Mouse (Mus musculus): Measurements from ENCODE around the gene Gm1123.
A peak's percentile ranks its signal among the peaks of the same experiment; 100 is the strongest.

Gm1123 gene

DNA sequence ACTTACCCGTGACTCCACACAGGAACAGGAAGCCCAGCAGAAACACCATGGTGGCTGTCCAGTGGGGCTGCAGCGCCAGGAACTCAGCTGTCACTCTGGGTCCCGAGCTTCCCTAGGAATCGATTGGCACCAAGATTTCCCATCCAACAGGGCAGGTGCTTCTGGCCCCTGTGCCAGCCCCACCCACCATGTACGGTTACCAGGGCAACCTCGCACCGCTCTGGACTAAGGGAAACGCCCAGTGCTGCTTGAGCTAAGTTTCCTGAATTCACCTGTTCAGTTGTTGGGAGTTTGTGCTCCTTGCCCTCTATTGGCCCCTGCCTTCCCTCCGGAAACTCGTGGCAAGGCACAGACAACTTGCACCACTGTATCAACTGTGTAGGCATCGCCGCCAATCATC, at the start of gene Gm1123:
Gm1123 (minus strand) TSS at position 141 of the 400 bp plus-strand sequence.
- DNase-seq: no peak

DNA sequence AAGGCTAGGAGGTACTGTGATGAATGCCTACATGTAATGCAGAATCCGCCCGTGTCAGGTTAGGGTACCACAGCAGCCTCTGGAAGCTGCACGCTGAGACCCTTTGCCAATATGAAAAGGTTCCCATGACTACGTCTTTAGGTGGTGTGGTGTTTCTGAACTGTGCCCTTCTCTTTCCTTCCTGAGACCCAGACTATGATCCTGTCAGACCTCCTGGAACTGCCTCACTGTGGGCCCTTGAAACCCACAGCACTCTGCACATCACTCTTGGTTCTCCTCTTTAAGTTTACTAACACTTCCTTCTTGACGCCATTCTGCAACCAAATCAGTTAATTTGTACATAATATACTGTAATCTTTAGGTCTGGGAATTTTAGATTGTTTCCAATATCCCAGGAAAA, 46.2 kb upstream of the Gm1123 start:
- no peak for DNase-seq

DNA sequence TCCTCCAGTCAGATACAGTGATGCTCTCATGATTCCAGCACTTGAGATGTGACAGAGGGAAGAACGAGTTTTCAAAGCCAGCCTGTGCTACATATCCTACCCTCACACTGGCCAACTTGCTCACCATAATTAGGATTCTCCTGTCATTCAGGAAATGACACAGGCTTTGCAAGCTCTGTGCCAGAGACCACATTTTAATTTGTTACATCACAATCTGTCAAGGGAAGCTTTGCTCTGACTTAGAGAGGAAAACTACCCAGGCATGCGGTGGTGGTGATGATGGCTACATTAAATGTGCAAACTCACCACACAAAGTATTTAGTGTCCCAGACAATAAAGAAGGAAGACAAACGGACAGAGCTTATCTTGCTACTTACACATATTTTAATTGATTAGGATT, 45.8 kb upstream of the Gm1123 start:
- DNase-seq: no peak

DNA sequence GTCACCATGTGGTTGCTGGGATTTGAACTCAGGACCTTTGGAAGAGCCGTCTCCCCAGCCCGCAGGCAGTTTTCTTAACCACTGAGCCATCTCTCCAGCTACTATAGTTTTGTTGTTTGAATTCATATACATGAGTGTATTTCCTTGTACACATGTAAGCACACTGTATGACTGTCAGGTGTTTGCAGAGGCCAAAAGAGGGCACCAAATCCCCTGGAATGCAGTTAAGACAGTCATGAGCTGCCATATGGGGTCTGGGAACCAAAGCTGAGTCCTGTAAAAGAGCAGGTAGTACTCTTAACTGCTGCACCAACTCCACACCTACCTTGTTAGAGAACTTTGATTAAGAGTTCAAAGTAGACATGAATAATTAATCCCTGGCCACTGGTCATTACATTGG, 45.1 kb upstream of the Gm1123 start:
- no peak for DNase-seq

DNA sequence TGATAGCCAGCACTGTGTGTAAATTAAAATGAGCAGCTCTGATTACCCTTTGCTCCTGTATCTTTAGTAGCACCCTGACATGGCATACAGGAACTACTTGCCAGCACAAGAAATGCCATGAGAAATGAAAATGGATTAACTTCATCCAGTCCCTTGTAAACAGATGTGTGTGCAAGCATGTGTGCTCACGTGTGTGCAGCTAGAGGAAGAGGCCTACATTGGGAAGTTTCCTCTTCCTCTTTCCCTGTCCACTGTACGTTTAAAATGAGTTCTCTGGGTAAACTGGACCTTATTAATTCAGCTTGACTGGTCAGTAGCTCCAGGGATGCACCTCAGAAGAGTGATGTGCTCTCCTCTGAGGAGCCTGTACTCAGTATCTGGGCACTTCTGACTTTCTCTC, 38.9 kb upstream of the Gm1123 start:
- no peak for DNase-seq

DNA sequence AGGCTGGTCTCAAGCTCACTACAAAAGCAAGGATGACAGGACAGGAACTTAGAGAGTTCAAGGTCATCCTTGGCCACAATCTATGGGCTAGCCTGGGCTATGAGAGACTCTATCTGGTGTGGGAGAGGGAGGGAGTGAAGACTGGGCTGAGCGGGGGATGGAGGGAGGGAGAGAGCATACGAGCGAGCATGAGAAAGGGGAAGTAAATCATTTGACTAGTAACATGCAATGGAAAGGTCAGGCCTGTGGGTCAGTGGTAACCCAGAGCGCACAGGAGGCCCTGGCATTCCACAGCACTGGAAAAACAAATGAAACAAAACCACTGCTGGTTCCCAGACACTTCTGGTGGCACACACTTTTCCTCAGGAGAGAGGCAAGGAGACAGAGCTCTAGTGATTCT, 37.0 kb upstream of the Gm1123 start:
- DNase-seq: no peak

DNA sequence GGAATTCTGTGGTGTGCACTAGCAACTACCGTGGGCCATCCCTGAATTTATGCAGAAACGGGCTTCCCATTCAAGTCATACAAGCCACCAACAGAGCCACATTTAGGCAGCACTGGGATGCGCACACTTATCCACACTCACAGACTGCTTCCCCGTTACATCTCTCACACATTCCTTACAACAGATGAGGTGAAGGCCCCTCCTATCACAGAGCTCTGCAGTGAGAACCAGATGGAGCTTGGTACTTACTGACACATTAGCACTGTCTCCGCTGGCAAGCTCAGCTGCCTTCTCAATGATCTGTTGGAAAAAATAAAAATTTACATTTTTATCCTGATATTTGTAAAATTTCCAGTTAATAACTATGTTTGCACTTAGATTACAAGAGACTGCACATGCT, 29.8 kb upstream of the Gm1123 start:
- DNase-seq: no peak

DNA sequence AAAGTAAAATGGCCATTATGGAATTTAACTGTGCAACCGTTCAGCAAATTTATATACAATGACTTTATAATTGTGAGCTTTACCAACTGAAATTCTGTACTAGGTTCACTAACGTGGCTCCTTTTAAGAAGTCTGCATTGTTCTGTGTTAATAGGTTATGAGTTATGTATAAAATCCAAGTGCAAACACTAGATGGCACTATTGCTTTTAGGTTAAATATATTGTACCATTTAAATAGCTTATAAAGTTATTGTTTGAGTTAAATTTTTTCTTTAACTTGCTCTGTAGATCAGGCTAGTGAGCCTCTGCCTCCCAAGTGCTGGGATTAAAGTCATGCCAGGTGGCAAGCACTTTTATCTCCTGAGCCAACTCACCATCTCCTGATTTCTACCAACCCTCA, 28.7 kb upstream of the Gm1123 start:
- no peak for DNase-seq

DNA sequence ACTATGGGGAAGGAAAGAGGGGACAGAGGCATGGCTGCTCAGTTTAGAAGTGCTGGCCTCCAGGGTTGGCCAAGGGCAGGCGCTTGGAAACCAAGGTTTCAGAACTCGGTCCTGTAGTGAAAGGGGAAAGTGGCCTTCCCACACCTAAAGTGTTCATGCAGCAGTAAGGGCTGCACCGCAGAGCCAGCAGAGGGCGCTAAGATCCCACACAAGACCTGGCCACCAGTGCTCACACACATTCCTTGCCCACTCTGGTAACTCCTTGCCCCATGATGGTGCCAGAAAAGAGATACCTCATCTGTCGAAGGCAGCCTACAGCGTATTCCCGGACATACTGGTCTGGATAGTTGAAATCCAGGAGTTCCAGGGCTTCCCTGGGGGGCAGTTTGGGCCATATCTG, 27.0 kb upstream of the Gm1123 start:
- peak; percentile 19 to 26 for DNase-seq

DNA sequence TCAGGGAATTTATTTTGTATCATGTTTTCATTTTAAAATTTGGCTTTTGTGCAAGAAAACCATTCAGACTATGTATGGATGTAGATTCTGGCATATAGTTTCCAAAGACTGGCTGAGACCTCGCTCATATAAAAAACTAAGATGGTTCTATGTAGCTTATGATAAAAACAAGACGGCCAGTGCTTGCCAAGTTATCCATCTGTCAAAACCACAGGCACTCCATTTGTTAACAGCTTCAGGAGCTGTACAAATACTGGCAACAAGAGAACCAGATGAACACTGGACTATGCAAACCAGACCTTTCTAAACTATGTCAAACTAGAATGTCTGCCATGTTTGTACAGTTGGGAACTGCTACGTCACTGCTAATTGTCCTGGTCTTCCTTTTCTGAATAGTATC, 22.2 kb upstream of the Gm1123 start:
- DNase-seq: no peak

DNA sequence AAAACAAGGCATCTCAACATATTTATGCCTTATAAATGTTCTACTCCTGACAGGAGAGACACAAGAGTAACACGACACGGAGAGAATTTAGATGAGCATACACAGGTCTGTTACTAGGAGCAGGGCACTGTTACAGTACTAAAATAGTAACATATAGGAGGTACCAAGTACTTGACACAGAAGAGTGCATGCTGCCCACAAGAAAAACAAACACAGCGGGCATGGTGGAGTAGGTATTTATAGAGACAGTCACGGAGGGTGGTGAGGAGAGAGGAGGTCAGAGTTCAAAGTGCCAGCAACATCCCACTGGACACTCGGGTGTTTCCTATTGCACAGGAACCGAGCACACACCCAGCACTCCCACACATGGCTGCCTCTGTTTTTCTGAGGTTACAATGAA, 14.2 kb upstream of the Gm1123 start:
- DNase-seq: no peak

DNA sequence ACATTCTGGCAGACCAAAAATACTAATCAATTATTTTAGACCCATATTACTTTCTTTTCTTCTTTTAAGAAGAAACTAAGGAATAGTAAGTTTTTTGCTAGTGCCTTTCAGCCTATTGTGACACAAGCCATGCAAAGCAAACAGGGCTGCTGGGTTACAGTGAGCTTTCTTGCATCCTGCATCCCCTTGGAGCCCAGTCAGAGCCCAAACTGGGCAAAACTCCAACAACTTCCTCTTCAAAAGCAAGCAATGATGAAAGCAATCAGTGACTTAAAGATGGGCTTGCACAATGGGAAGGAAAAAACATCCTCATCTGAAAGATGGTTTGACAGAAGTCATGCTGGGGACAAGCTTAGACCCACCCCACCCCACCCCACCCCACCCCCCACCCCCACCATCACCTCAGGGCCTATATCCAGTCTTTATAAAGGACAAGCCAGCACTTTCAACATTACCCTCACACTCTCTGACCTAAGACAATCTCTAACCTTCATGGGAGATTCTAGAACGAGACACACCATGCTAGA, 13.3 kb upstream of the Gm1123 start:
- DNase-seq: no peak

DNA sequence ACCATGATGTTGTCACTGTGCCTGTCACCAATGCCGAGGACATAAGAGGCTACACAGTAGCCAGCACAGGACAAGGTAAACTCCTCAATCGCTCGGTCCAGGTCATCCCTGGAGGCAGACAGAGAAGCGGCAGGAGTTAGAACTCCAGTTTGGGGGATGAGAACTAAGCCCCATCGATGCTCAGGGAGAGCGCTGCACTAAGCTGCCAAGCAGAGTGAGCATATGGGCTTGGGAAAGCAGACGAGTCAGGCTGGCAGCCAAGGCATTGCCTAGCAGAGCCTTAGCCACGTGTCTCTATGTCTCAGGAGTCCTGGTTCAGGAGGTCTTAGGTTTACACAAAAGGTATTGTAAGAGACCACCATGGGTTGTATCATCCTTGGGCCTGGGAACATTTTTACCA, 9.2 kb upstream of the Gm1123 start:
- DNase-seq: no peak

DNA sequence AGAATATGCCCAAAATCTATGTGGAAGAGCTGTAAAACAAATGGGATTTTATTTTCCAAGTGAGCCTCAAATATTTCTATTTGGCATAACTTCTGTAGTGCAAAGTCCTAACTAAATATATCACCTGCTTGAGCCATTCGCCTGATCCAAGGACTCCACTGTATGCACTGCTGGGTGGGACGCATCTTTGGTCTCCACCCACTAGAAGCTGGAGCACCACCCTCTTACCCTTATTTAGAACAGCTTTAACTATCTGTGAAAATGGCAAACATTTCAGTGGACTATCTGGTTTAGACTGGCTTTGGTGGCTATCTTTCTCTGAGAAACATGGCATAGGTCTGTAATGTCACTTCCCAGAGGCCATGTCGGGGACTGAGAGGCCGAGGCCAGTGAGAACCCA, 7.1 kb upstream of the Gm1123 start:
- DNase-seq: no peak

DNA sequence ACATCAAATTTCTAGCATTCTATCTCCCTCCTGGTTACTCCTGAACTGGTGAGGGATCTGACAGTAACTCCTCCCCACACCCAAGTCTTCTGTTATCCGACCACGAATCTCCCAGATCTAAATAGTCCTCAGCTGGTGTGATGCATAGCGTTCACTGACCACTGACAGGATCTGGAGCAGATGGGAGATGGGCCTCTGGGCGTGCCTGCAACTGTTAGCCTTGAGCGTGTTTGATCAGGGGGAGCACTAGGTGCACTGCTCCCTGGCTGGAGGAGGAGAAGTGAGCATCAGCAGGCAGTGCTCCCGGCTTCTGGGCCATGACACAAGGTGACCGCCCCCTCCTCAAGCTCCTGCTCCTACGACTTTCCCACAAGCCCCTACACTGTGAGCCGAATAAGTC, 6.5 kb upstream of the Gm1123 start:
- no peak for DNase-seq

DNA sequence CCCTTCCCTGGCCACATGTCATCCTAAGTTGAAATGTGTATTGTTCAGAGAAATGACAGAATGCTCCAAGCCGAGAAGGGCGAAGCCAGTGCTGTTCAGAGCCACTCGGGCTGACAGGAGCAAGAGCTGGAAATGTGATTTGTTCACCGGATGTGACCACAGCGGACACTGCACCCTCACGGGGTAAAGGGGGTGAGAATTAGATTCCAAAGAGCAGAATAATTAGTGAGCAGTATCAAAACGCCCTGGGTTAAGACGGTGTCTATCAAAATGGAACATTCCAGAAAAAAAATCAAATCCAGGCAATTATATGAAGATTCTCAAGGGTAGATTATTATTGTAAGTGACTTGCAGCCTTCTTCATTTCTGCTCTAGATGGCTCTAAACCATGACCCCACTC, 1.4 kb downstream of the Gm1123 start:
- DNase-seq: no peak

DNA sequence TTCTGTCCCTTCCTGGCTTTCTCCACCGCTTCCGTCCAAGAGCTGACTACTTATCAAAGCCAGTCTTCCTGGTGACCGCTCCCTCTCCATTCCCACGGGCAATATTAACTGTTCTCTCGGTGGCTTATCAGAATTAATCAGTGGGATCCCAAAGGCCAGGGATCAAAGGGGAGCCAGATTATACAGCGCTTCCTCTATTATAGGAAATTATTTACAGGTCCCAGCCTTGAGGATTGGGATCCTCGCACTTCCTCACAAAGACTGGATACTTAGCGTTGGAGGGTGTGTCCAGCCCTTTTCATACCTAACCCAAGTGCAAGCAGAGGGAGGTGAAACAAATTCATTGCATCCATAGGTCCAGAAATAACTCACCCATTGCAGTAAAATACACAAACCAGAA, 3.5 kb downstream of the Gm1123 start:
- no peak for DNase-seq

DNA sequence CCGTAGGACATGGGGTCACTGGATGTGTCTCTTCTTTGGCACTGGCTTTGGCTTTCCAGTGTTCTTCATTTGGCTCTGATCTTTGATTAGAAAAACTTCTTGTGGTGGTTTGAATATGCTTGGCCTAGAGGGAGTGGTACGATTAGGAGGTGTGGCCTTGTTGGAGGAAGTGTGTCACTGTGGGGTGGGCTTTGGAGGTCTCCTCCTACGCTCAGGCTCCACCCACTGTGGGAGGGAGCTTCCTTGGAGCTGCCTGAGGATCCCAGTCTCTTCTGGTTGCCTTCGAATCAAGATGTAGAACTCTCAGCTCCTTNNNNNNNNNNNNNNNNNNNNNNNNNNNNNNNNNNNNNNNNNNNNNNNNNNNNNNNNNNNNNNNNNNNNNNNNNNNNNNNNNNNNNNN, 13.8 kb downstream of the Gm1123 start:
- DNase-seq: no peak

DNA sequence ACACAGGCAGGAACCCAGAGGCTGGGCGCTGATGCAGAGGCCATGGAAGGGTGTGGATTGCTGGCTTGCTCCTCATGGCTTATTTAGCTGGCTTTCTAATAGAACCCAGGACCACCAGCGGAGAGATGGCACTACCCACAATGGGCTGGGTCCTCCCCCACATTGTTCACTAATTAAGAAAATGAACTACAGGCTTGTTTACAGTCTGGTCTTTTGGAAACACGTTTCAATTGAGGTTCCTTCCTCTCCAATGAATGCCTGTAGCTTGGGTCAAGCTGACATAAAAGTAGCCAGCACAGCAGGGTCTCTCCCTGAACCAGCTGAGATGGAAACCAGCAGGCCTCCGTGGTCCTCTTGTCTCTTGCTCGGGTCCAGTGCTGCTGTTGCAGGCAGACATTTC, 14.3 kb downstream of the Gm1123 start:
- no peak for DNase-seq

DNA sequence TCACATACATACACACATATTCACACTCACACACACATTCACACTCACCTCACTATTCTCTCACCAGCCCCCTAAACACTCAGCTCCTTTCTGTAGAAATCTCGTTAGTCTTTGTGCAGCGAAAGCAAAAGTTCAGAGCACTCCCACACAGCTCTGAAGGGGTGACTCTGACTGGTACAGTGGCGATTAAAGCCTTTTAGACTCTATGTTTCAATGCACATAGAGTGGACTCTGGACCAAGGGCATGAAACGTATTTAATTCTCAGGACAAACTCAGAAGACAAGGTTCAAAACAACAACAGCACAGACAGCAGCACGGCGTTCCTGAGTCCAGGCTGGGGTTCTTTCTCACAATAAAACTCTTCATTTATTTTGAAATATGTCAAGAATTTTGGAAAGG, 17.8 kb downstream of the Gm1123 start:
- DNase-seq: no peak

DNA sequence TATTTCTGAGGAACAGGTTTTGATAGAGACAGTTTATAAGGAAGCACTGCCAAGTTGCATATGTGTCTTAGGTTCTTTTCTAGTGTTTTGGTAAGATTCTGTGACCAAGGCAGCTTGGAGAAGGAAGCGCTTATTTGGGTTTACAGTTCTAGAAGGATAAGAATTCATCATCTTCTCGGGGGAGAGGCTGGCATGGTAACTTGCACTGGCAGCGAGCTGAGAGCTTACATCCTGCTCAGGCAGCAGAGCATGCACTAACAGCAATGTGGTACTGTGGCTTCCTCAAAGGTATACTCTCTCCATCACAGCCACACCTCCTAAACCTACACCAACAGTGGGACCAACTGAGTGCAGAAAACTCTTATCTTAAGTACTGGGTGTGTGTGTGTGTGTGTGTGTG, 18.8 kb downstream of the Gm1123 start:
- no peak for DNase-seq

DNA sequence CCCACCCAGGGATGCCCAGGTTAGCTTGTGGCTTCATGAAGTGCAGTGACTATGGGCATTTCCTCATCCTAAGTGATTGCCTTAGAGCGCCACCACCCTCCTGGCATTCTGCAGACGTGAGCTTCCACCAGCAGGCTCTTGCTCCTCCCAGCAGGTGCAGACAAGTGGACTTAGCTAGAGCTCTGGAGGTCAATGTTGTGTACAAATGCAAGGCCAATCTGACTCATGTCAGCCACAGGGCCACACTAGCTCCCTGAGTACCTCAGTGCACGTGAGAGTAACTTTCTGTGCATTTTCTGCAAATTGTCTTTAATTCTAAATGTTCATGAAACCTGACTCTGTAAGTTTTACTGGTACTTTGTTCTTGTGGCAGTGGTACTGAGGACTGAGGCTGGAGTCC, 19.2 kb downstream of the Gm1123 start:
- no peak for DNase-seq

DNA sequence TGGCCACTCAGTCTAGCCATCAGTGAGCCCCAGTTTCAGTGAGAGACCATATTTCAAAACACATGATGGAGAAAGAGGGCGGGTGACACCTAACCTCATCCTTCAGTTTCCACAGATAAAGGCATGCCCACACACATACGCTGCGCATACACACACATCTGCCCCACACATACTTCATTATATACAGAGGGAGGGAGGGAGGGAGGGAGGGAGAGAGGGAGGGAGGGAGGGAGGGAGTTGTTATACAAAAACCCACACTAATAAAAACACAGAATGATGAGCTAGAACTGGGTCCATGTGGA, 25.7 kb downstream of the Gm1123 start:
- no peak for DNase-seq

DNA sequence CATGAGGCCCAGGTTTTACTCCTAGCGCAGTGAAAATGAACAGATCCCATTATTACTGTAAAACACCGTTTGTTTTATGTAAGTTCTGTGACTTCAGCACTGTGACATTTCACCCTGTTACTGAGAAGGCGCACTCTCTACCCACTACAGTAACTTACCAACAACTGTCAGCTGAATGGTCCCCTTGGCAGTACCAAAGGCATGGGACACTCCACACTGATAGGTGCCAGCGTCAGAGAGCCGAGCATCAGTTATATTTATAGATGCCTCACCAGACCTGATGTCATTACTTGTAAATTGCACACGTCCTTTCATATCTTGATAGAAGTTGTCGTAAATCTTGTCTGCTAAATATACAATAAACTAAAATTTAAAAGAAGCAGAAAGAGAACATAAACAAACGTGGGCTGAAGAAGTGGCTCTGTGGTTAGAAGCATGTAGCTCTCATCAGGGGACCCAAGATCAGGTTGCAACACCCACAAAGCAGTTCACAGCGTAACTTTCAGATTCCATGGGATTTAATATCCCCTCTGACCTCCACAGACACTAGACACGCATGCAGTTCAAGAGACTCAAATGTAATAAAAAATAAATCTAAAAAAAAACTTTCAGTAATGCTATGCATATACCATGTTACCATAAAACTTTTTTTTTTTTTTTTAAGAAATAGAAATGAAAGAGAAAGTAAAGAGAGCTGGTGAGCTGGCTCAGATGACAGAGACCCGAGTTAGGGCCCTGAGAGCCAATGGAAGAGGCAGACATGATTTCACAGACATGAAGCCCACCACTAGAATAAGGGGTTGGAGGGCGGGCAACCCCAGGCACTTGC, 26.2 kb downstream of the Gm1123 start:
- no peak for DNase-seq

DNA sequence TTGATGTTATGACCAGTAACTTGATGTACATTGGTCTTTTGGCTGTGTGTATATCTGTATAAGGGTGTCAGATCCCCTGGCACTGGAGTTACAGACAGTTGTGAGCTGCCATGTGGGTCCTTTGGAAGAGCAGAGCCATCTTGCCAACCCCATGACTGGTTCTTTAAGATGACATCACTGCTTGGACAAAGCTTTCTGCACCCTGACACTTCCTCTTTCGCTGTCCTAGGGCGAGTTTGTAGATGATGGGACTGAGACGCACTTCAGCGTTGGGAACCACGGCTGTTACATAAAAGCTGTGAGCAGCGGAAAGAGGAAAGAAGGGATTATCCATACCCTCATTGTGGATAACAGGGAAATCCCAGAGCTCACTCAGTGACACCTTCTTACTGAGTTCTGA, 34.2 kb downstream of the Gm1123 start:
- DNase-seq: no peak

All from thymus, adult 18-20 months (tissue).